Mouse (Mus musculus): ENCODE measurements around the gene Acot10. TPM values are rescaled to one million over a fixed set of nuclear protein-coding genes. Genes with fewer than 3 reads are reported as not detected.

The Acot10 gene
- polyA plus RNA-seq, 1 experiment from 2014 or later, result not detected

Other genes starting within 250 kb of the Acot10 start
- not detected in 2 replicates for gene Cdh12, start 217.5 kb downstream of the Acot10 start, polyA plus RNA-seq (2015; fragmentation: Nextera tagmentation; extraction: Ambion mirVana)

Measured in liver, embryonic 13.5 days (tissue).